Mouse (Mus musculus) adrenal gland, postnatal 4 days (tissue): ENCODE data around the gene Astn2. TPM values are rescaled to one million over a fixed set of nuclear protein-coding genes. Genes with fewer than 3 reads are reported as not detected.
"Not testable (repeated sequence)": the region's sequence is repeated elsewhere in the genome, so short reads cannot be mapped to it uniquely, and the experiment has no call there.

Experiments
- DNase-seq, 2 experiments: peaks; one replicate each; pipeline ENCODE4 v3.0.0; 2021 to 2022; ENCODE audit warnings: low spot score in 2 of 2, mixed read lengths in 2 of 2
- total RNA-seq, 2 experiments: library from RNA; stranded (reverse); gene quantifications; 2 replicates each; pipeline ENCODE4 v1.2.3; 2021

Gene Astn2
- total RNA-seq, 2 experiments from 2014 or later = 4.4 to 4.6 TPM

DNA sequence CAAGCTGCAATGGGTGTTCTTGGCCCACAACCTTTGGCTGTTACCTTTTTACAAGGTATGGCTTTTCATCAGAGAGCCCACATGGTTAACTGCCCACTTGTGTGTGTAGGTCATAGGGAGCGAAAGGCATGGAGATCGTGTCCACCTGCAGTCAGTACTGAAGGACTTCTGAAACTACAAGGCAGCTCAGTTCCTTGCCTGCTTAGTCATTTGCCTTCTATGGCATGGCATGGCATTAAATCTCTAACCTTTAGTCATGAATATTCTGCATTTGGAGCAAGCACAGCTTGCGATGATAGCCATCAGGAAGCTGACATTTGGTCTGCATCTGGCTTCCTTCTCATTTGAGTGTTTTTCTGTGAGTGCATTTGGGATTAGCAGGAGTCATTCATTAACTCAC is 720.0 kb downstream of the Astn2 start:
- no peak for DNase-seq

DNA sequence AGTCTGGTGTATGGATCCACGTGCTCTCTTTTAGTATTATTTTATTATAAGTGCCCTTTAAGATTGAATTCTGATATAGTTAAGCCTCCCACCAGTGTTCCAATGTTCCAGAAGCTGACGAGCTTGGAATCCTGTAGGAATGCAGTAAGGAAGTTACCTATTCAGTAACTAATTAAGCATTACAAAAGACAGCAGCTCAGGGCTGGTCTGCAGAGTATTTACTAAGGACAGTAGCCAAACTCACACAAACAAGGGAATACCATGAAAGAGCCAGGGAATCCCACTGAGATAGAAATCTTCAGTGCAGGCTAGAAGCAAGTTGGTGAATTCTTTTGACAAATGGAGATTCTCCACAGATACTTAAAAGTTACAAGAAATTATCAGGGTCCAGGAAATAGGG is 724.6 kb downstream of the Astn2 start:
- DNase-seq = not testable (repeated sequence)

DNA sequence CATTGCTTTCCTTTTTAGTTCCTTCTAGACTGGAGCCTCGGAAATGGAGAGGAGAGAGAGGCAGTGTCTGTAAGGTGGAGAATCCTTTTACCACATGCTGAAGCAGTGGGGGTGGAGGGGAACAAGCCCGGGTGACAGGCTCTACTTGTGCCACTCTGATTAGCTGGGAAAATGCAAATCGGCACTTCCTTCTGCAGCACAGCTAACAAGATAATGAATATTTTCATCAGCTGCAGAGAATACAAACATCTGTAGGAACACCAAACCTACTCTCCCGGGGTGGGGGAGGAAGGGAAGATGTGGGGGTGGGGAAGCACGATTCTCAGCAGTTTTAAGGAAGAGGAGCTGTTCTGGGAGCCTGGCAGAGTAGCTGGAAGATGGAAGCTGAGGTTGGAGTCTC is 725.5 kb downstream of the Astn2 start:
- no peak for DNase-seq

DNA sequence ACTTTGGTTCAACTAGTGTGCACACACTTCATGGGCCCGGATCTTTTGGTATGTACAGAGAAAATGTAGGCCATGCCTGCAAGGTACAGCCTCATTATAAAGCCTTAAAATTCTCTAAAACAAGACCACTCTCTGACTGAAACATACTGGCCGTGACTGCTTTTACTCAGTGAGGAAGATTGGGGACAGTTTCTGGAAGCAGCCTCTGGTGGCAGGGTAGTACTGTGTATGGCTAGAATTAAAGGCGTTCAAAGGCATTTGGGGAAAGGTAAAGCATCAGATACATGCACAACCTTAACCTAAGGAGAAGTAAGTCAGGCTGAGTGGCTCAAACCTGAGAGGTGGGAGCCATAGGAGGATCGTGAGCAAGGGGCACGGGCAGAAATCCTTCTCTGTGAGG is 725.9 kb downstream of the Astn2 start:
- no peak for DNase-seq

DNA sequence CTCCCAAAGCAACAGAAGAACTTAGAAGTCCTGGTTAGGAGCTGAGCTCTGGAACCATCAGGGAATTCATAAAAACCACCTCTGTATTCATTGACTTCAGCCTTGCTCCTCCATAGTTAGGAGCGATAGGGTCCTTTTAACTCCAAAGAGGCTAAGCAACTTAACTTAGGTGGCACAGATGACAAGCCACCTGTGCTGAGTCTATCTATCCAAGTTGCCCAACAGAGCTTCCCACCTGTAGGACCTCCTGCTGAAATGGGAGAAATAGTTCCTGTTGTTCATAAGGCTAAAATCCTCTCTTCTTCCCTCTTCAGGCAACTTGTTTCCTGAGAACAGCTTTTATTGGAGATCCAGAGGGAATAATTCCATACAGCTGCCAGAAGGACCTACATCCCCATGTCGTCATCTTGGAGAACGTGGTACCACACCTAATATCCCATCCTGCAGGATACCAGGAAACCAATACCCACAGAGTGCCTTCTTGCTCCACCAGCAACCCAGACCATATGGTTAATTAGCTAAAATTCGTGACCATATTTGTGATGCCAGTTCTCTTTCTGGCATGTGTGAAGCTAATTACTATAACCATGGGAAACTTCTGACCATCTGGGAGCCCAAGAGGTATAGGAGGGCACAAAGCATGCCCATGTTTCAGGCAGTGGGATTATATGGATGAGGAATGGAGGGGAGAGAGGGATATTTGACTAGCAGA is 730.0 kb downstream of the Astn2 start:
- no peak for DNase-seq

DNA sequence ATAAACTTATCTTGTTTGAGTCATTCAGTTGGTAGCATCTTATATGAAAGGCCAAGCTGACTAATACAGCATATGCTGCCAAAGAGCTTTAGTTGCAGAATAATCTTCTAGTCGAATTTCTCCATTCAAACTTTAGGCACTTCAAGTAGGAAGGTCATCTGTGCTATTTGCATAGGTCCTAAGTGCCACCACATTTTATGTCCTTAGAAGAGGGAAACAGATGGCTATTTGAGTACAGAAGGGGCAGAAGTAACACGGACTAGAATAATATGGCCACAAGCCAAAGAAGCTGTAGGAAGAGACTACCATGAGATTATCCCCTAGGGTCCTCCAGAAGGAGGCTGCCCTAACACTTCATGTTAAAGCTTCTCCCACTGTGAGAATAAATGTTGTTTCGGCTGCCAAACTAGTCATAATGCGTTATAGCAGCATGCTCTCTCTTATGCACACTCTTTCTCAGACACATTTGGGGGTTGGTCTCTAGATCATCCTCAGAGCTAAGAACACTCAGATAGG is 730.9 kb downstream of the Astn2 start:
- no peak for DNase-seq

DNA sequence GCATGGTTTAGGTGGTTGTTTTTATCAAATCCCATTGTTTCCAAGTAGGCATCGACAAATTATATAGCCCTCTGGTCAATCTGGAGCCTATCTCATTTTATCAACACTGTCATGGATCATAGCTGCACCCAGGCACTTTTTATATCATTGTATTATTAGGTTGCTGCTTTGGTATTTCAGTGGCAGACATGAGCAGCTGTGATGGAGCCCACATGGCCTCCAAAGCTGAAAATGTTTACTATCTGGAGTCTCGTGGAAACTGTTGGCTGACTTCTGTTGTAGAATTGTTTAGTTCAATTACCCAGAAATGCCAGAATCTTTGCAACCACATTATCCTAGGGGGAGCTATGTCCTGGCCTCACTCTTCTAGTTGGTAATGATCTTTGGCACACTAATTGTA is 732.1 kb downstream of the Astn2 start:
- no peak for DNase-seq

DNA sequence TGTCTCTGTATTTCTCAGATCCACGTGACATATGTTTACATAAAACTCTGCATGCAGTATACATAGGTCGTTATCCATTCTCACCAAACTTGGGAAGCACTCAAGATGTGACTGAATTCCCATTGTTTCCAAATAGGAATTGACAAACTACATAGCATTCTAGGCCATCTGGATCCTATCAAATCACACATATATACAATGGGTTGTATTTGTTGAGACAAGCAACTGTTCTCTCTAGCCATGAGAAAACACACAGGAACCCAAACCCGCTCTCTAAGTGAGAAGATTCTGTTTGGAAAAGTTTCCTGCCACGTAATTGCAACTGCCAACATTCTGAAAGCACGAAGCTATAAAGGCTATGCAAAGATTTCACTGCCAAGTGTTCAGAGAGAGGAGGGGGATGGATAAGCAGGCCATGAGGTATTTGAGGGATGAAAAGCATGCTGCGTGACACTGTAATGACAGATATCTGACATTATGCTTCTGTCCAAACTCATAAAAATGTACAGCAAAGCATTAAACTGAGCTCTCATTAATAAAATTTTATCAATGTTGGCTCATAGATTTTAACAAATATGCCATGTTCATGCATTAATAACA is 732.7 kb downstream of the Astn2 start:
- no peak for DNase-seq

DNA sequence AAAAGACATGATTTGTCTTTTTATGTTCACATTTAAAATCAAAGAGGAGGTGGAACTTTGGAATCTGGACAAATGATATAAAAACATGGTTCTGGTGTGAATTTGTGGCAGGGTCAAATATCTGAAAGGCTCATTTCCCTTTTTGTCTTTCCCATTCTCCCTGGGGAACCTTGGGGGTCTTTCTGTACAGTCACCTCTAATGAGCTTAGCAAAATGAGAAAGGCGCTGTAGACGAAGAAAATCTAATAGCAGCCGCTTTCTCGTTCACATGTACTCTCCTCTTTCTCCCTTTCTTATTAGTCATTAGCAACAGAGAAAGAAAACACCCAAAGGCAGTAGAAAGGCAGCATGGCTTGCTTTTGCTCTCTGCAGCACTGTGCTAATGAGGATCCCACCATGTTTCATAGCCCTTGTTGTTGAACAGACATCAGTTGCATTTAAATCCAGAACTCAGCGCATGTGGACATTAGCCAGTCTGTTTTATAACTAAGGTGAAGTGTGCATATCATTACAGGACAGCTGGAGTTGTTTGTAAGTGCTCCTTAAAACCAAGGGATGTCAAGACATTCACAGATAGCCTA is 737.3 kb downstream of the Astn2 start:
- DNase-seq = no peak

DNA sequence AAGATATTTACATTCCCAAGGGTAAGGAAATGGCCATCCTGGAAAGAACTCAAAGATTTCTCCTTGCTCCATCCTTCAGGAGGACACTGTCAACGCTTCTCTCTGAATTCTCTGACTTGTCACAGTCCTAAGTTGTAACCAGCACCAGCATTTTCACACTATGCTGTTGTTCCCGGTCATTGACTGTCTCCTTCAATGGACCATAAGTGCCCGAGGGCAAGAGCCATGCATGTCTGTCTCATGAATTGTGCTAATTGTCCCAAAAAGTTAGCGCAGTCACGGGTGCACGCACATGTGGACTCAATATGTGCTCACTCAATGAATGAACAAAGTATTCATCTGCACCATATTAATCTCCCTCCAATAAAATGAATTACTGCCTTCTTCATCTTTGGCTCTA is 741.2 kb downstream of the Astn2 start:
- DNase-seq = no peak

DNA sequence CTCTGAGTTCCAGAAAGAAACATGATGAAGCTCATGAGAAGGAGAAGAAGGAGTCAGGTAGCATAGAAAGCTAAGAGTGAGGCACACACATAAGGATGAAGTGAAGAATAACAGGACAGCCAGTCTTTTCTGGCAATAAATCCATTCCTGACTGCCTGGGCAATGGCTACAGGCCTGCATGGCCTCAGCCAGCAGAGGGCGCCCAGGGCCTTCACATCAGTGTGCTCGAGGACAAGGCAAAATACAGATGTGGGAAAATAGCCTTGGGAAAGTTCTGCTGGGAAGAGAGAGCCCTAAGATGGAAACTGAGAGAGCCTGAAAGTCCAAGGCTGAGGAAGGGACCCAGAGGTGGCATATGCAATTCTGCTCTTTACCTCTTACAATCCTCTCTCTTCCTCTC is 749.7 kb downstream of the Astn2 start:
- DNase-seq = peak; percentile 55 to 72

DNA sequence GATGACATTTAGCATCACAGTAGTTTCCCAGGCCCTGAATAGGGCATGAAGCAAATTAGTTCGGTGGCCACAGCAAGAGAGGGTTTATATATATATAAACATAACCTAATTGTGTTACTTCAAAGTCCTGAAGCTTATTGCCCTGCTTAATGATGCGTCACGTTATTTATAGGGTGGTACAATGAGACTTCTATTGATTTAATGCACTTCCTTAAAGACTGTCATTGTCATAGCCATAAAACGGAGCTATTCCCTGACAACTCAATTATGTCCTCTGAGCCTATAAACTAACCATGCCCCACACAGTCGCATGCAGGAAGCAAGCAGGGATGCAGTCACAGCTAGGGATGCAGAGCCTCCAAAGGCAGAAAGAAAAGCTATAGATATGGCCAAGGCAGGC is 761.8 kb downstream of the Astn2 start:
- DNase-seq = no peak

DNA sequence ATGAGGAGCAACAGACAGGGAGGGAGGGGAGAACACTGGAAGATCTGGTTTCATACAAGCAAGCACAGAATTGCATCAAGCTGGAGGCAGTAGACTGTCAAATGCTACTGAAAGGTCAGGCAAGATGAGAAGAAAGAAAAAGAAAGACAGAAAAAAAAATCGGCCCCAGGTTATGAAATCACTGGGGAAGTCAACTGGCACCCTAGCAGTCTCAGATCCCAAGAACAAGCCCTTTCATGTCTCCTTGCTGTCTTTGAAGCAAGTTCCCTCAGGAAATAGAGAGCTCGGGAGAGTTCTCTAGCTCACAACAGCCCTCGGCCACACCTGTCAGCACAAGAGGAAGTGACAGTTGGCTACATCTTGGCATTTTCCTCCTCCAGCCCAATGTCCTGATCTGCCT is 766.2 kb downstream of the Astn2 start:
- DNase-seq = no peak

DNA sequence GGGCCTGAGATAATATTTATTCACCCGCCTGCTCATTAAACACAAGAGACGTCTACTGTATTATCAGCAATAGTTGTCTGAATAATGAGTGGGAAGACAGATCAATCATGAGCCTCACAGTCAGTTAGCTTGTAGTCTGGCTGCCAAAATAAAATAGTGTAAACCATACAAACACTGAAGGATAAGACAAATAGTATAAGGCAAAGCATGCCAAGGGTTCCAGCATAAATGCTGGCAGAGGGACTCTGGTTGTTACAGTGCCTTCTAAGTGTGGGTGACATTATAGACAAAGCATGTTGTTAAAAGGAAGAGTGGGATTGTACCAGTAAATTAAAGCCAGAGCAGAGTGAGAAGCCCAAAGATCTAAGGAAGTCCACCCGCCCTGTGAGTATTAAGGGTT is 784.3 kb downstream of the Astn2 start:
- no peak for DNase-seq

DNA sequence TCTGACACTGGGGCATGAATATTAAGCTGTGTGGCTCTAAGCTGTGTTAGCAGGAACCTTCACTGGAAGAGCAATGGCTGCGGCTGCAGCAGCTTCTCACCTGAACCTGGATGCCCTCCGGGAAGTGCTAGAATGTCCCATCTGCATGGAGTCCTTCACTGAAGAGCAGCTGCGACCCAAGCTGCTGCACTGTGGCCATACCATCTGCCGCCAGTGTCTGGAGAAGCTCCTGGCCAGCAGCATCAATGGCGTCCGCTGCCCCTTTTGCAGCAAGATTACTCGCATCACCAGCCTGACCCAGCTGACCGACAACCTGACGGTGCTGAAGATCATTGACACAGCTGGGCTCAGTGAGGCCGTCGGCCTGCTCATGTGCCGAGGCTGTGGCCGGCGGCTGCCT is 791.3 kb downstream of the Astn2 start:
- DNase-seq = no peak

DNA sequence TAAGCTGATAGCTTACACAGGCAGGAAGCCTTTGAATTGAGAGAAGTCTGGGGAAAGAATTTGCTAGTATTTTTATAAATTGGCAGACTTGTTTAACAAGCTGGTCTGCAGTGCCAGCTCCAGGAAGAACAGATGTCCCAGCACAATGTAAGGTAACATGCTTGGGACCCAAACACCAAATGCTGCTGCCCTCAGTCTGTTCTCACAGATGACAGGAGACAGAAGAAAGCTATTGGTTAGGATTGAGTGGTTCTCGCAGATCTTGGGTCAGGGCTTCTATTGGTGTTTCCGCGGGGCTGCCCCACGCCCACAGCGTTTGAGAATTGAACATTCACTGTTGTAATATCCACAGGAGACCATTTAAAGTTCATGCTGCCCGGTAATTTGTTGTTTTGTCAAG is 793.5 kb downstream of the Astn2 start:
- no peak for DNase-seq

DNA sequence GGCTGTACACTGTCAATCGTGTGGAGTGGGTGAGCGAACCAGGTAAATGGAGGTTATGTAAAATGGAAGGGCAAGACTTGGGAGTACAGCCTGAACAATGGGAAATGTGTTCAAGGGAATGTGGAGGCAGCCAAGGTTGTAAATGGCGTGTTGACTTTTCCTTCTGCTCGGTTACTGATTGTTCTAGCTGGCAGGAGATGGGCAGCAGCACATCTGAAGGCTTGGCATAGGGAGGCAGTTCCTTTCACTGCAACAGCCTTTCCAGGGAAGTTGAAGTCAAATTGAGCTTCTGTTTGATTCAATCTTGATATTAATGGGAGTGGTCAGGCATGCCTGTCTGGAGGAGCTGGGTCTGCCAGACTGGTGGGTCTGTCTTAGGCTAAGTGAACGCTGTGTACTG is 794.1 kb downstream of the Astn2 start:
- DNase-seq = no peak

DNA sequence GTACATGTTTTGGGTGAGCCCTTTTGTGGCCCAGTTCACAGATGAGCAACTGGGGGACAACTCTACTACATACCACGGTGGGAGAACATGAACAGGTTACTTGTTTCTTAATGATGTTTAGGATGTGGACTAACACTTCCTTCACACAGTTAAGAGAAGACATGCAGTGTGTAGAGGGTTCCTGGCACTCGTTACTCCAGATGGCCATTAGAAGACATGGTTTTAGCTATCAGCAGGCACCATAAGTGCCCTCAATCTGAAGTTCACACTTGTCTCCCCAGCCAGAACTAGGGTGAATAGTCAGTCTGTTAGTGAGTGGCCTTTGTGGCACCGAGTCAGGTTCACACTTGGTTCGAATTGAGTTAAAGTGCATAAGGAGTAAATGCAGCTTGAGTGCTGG is 796.3 kb downstream of the Astn2 start:
- no peak for DNase-seq

DNA sequence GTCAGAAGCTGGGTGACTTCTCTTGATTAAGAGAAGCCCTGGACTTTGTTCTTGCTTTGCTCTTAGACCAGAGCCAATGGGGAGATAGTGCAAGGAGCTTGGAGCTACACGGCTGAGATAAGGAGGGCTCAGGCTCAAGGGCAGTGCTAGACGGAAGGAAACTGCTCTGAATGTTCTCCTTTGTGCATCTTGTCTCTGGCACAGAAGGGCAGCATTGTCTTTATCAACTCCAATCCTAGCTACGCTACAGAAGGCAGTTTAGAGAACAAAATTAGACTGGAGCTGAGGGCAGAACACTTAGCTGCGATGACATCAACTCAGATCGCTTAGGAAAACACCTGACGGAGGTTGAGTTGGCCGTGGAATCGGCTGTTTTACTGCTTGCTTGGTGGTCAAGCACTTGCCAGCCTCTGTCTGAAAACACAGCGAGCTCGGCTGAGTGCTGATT is 797.2 kb downstream of the Astn2 start:
- no peak for DNase-seq

DNA sequence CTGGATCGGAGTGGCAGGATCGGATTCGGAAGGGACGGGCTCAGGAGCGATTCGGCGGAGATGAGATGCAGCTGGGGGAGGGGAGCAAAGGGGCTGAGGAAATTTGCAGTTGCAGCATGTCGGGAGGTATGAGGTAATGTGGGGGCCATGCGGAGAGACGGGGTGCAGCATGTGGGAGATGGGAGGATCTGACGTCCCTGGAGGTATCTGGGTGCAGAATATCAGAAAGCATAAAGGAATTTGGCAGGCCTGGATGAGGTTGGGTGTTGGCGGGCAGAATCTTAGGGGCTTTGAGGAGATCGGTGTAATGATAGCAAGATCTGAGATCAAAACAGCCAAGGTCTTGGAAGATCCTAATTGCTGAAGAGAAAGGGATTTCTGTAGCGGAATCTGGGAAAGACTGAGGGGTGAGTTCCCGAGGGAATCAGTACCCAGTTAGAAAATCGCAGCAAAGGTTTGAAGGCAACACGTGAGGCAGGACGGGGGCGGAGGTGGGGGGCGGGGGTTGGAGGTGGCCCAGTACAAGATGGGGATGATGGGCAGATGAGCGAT is 799.2 kb downstream of the Astn2 start:
- no peak for DNase-seq

DNA sequence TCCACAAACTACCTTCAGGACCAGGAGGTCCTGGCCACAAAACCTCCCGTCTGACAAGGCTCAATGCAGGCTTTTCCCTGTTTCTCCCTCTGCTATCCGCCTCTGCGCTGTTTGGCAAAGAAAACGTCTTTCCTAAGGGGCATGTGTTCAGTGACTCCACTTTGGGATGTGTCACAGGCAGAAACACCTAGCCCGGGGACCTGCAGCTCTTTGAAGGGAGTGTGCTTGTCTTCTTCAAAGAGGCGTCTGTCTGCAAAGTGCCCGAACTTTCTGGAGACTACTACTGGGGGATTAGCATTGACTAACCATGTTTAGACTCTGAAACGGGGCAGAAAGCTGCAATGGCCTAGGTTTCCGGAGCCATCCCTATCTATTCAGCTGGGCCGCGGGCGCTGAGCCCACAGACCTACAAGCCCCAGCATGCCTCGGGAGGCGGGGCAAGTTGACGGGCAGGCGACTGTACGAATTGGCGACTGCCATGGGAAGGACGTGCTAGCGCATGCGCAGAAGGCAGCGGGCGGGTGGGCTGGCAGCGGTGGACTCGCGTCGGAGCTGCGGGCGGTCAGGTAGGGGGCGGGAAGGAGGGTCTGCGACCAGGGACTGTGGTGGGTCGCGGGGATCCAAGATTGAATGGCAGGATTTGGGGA is 799.8 kb downstream of the Astn2 start, which contains the start of gene Trim32:
Trim32 (plus strand) TSS at position 483 of the 647 bp plus-strand sequence.
- DNase-seq = peak; percentile 96 to 98
